Mouse (Mus musculus): ENCODE data around the gene Fblim1. TPM values are rescaled to one million over a fixed set of nuclear protein-coding genes. Genes with fewer than 3 reads are reported as not detected.

Fblim1 gene
- polyA plus RNA-seq, 1 experiment from 2014 or later: 52.8 TPM

- no peak for ATAC-seq
- H3K4me1 ChIP-seq (replicated peaks; ENCODE audit: control insufficient read depth, insufficient read depth, low read length): no peaks in the 10 kb centered on the region
- no peaks in the 10 kb centered on the region for H3K36me3 ChIP-seq (ENCODE audit: control insufficient read depth, insufficient read depth)
- H3K9ac ChIP-seq (ENCODE audit: low read depth, low read length): no peak overlapping the region
- H3K27ac ChIP-seq (ENCODE audit: low read depth, low read length): no peak overlapping the region
- H3K4me3 ChIP-seq (ENCODE audit: low read depth, low read length): no peak overlapping the region
- H3K9me3 ChIP-seq (ENCODE audit: control insufficient read depth): no peaks in the 10 kb centered on the region
- no peak overlapping the region for H3K4me2 ChIP-seq (replicated peaks; ENCODE audit: low read depth)
- no peaks in the 10 kb centered on the region for H3K27me3 ChIP-seq (replicated peaks; ENCODE audit: control insufficient read depth, insufficient read depth, low read length)
- no peak for TF ChIP-seq CTCF (IDR thresholded peaks at IDR 0.05; ENCODE audit: low read depth)
- WGBS: 90% methylated on average over 5 of the region's 5 CpGs
Measured at GRCm38 (mm10) chr4:141648262-141648661, 42.4 kb upstream of the Fblim1 start.

- Histone ChIP-seq H3K27me3 (replicated peaks; ENCODE audit: control insufficient read depth, insufficient read depth, low read length) (no peaks in the 10 kb centered on the region), H3K4me2 (replicated peaks; ENCODE audit: low read depth) (no peak overlapping the region), H3K9me3 (ENCODE audit: control insufficient read depth) (no peaks in the 10 kb centered on the region), H3K36me3 (ENCODE audit: control insufficient read depth, insufficient read depth) (peaks cover 4% of the 10 kb centered on the region; the same call in 1 of the 2 replicates), H3K27ac (ENCODE audit: low read depth, low read length) (no peak overlapping the region), H3K4me3 (ENCODE audit: low read depth, low read length) (no peak overlapping the region), H3K4me1 (replicated peaks; ENCODE audit: control insufficient read depth, insufficient read depth, low read length) (no peaks in the 10 kb centered on the region; the same call in 1 of the 2 replicates), H3K9ac (ENCODE audit: low read depth, low read length) (no peak overlapping the region)
- no peak for TF ChIP-seq CTCF (IDR thresholded peaks at IDR 0.05; ENCODE audit: low read depth)
- ATAC-seq: no peak
- WGBS: 87% methylated on average over 3 of the region's 3 CpGs
Measured at GRCm38 (mm10) chr4:141647187-141647586, 41.3 kb upstream of the Fblim1 start.

GRCm38 (mm10) chr4:141645988-141646387 lies 40.1 kb upstream of the Fblim1 start:
- WGBS: 90% methylated on average over 8 of the region's 8 CpGs
- TF ChIP-seq CTCF (IDR thresholded peaks at IDR 0.05; ENCODE audit: low read depth): no peak
- Histone ChIP-seq H3K4me2 (replicated peaks; ENCODE audit: low read depth) (no peak overlapping the region), H3K36me3 (ENCODE audit: control insufficient read depth, insufficient read depth) (peaks cover 16% of the 10 kb centered on the region), H3K27me3 (replicated peaks; ENCODE audit: control insufficient read depth, insufficient read depth, low read length) (no peaks in the 10 kb centered on the region), H3K9me3 (ENCODE audit: control insufficient read depth) (no peaks in the 10 kb centered on the region), H3K4me1 (replicated peaks; ENCODE audit: control insufficient read depth, insufficient read depth, low read length) (no peaks in the 10 kb centered on the region; the same call in 1 of the 2 replicates), H3K27ac (ENCODE audit: low read depth, low read length) (no peak overlapping the region), H3K9ac (ENCODE audit: low read depth, low read length) (no peak overlapping the region), H3K4me3 (ENCODE audit: low read depth, low read length) (no peak overlapping the region)
- ATAC-seq: no peak

- no peak for ATAC-seq
- H3K36me3 ChIP-seq (ENCODE audit: control insufficient read depth, insufficient read depth): peaks cover 42% of the 10 kb centered on the region
- no peaks in the 10 kb centered on the region for H3K9me3 ChIP-seq (ENCODE audit: control insufficient read depth)
- H3K4me1 ChIP-seq (replicated peaks; ENCODE audit: control insufficient read depth, insufficient read depth, low read length): no peaks in the 10 kb centered on the region; the same call in 1 of the 2 replicates
- no peaks in the 10 kb centered on the region for H3K27me3 ChIP-seq (replicated peaks; ENCODE audit: control insufficient read depth, insufficient read depth, low read length)
- no peak overlapping the region for H3K9ac ChIP-seq (ENCODE audit: low read depth, low read length)
- 55% methylated on average over 7 of the region's 7 CpGs for WGBS
- peak overlapping the region; percentile 7; the same call in 1 of the 2 replicates for H3K27ac ChIP-seq (ENCODE audit: low read depth, low read length)
- no peak for TF ChIP-seq CTCF (IDR thresholded peaks at IDR 0.05; ENCODE audit: low read depth)
- no peak overlapping the region for H3K4me2 ChIP-seq (replicated peaks; ENCODE audit: low read depth)
- H3K4me3 ChIP-seq (ENCODE audit: low read depth, low read length): no peak overlapping the region
Measured at GRCm38 (mm10) chr4:141643118-141643855, 37.4 kb upstream of the Fblim1 start.

- ATAC-seq: 0 out of 2 replicates have a peak, but pooled peaks have one; percentile 42
- no peaks in the 10 kb centered on the region for H3K27me3 ChIP-seq (replicated peaks; ENCODE audit: control insufficient read depth, insufficient read depth, low read length)
Measured at GRCm38 (mm10) chr4:141641961-141642811, 36.3 kb upstream of the Fblim1 start.

GRCm38 (mm10) chr4:141641353-141641771 lies 35.5 kb upstream of the Fblim1 start:
- no peaks in the 10 kb centered on the region for H3K9me3 ChIP-seq (ENCODE audit: control insufficient read depth)
- no peaks in the 10 kb centered on the region; the same call in 1 of the 2 replicates for H3K4me1 ChIP-seq (replicated peaks; ENCODE audit: control insufficient read depth, insufficient read depth, low read length)
- H3K27me3 ChIP-seq (replicated peaks; ENCODE audit: control insufficient read depth, insufficient read depth, low read length): no peaks in the 10 kb centered on the region
- H3K27ac ChIP-seq (ENCODE audit: low read depth, low read length): peak overlapping the region; percentile 4; the same call in 1 of the 2 replicates
- peaks cover 53% of the 10 kb centered on the region for H3K36me3 ChIP-seq (ENCODE audit: control insufficient read depth, insufficient read depth)
- H3K4me3 ChIP-seq (ENCODE audit: low read depth, low read length): no peak overlapping the region
- H3K4me2 ChIP-seq (replicated peaks; ENCODE audit: low read depth): no peak overlapping the region
- no peak for ATAC-seq
- H3K9ac ChIP-seq (ENCODE audit: low read depth, low read length): no peak overlapping the region
- WGBS: 88% methylated on average over 7 of the region's 7 CpGs
- no peak for TF ChIP-seq CTCF (IDR thresholded peaks at IDR 0.05; ENCODE audit: low read depth)

More at GRCm38 (mm10) chr4:141641961-141642811, 36.3 kb upstream of the Fblim1 start:
- H3K9me3 ChIP-seq (ENCODE audit: control insufficient read depth): no peaks in the 10 kb centered on the region
- WGBS: 72% methylated on average over 25 of the region's 25 CpGs
- H3K4me2 ChIP-seq (replicated peaks; ENCODE audit: low read depth): no peak overlapping the region
- no peaks in the 10 kb centered on the region; the same call in 1 of the 2 replicates for H3K4me1 ChIP-seq (replicated peaks; ENCODE audit: control insufficient read depth, insufficient read depth, low read length)
- peak overlapping the region; percentile 4; the same call in 1 of the 2 replicates for H3K27ac ChIP-seq (ENCODE audit: low read depth, low read length)
- TF ChIP-seq CTCF (IDR thresholded peaks at IDR 0.05; ENCODE audit: low read depth): no peak
- no peak overlapping the region for H3K9ac ChIP-seq (ENCODE audit: low read depth, low read length)
- peaks cover 46% of the 10 kb centered on the region for H3K36me3 ChIP-seq (ENCODE audit: control insufficient read depth, insufficient read depth)
- H3K4me3 ChIP-seq (ENCODE audit: low read depth, low read length): no peak overlapping the region
